Mouse (Mus musculus) liver, adult 2 months (tissue): ENCODE results near the gene Chrm3.

Experiments used
- CTCF ChIP-seq: fragments of 200-500 bp; IDR thresholded peaks from 2 replicates; pipeline ENCODE4 v1.5.1; 2011; ENCODE audit warnings: low read depth, low read length, control low read depth
- POLR2A ChIP-seq: fragments of 200-500 bp; IDR thresholded peaks from 2 replicates; pipeline ENCODE4 v1.6.1; 2011; ENCODE audit warnings: low read length, control low read depth; ENCODE audit not compliant: insufficient read depth; ENCODE audit errors: extremely low read depth

DNA sequence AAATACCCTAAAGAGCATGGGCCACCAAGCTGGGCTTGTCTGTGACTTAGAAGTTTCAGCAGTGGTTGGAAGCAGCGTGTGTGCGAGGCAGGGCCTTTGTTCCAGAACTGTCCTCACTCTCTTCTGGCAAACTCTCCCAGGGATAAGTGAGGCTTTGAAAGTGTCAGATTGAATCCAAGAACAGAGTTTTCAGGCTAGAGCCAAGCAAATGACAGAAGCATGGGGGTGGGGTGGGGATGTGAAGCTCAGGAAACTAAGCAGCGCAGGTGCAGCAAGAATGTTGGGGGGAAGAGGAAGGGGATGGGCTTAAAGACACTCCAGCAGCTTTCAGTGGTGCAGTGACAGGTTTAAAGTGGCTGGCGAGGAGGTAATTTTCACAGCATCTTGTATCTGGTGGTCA, 388.8 kb downstream of the Chrm3 start:
- TF ChIP-seq POLR2A (no peak), CTCF (no peak)
